Mouse (Mus musculus): ENCODE results near the gene Ier3.

- TF ChIP-seq POLR2A (IDR thresholded peaks at IDR 0.05; ENCODE audit: low read depth, low read length) (no peak), CTCF (IDR thresholded peaks at IDR 0.05; ENCODE audit: extremely low read depth, insufficient read length, insufficient replicate concordance, low read depth, low read length) (no peak)
Measured at GRCm38 (mm10) chr17:35868961-35869345, 47.5 kb downstream of the Ier3 start.
